Mouse (Mus musculus) retina, postnatal 7 days (tissue): ENCODE data around the gene Map4k2.

Source experiments
- DNase-seq: peaks from one replicate; pipeline ENCODE4 v3.0.0-alpha.2; 2012; ENCODE audit warnings: low read depth, low spot score

Gene Map4k2

DNA sequence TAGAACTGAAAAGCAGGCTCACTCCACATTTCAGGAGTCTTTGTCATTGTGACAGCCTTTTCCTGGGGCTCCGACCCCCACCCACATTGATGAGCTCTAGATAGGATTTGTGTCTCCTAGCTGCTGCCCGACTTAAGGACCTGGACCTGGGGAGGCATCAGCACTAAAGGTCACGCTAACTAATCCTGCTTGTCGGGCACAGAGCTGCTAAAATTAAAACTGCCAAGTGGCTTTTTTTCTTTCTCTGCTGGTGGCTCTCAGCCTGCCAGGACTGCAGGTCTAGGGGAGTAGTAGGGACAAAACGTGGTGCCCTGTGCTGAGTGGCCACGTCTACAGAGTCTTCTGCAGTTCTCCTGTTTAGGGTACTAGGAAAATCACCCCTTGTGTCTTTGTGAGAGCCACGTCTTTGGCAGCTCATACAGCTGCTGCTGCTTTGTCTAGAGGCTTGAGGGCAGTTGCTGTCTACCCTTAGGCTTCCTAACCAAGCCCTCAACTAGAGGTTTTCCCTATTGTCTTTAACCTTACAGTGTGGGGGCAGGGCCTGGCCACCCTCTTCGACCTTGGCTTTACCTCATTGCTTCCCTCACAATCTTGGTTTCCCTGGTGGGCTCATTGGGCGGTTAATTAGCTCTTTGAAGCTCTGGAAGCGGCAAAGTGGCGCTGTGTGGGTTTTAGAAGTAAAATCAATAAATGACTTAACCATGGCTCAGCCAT is 36.5 kb downstream of the Map4k2 start:
- no peak for DNase-seq

DNA sequence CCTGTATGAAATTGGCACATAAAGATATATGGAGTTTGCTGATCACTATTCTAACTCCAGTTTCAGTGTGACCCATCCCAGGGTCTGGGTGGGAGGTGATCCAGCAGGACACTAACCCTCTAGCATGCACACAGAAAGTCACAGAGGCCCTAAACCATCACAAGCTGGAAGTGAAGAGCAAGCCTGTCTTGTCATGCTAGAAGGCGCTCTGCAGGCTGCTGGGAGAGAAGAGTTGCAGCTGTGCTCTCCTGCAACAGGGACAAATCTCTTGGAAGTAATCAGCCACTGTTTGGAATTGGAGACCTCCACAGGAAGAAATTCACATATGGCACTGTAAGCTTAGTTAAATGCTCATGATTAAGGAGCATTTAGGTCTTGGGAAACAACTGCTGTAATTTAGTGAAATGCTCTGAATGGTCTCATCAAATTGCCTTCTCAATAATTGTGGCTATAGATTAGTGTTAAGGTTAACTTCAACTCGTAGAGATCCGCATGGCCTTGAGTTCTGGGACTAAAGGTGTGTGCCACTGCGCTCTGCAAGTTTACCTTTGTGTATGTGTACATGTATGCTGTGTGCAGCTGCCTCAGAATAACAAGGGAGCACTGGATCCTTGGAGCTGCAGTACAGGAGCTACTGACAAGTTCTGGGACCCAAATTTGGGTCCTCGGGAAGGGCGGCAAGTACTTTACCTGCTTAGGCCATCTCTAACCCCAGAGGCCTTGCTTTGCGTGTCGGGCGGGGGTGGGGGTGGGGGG is 39.7 kb downstream of the Map4k2 start:
- DNase-seq, result no peak

DNA sequence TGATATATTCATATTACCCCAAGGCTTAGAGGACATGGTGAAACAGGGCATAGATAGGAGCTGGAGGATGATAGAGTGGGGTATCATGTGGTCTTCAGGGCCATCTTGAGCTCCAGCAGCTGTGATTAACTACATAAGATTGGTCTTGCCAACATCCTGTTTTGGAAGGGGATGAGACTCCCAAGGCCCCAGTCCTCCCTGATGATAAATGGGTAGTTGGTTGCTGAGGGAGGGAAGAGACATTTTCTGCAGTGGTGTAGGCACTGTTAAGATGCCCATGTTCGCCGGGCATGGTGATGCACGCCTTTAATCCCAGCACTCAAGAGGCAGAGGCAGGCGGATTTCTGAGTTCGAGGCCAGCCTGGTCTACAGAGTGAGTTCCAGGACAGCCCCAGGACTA is 40.3 kb downstream of the Map4k2 start:
- no peak for DNase-seq

DNA sequence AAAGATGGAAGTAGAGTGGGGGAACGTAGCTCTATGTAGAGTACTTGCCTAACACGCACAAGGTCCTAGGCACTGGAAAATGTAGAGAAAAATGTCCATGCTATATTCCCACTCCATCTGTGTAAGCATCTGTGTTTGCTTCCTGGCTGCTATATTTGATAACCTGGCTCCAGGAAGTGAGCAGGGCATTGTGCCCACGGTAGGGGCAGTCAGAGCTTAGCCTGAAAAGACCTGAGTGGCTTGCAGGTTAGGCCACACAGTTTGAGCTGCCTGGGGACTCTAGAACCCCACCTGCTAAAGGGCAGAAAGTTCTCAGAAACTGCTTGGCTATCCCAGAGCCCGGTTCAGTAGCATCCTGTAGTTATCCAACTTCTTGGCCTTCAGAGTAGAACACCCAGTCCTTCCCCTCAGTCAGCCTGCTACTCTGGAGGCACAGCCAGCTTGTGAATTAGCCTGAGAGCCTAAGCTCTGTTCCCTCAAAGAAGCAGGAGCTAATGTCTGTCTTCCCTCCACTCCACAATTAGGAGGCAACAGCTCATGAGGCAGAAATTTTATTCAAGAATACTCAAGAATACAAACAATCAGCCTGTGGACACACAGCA is 41.5 kb downstream of the Map4k2 start:
- no peak for DNase-seq

DNA sequence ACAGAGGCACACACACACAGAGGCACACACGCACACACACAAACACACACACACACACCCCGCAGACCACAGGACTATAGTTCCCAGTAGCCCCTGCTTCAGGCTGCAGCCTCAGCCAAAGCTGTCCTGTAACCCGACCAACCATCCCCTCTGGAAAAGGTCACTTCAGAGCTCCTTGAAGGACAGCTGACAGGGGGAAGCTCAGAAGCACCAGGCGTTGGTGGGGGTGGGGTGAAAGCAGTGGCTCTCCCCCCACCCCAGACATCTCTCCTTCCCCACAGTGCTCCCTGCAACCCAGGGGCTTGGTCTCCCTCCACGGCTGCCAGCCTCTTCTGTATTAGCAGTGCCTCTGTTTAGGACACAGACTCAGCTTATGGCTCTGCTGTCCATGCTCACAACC is 42.5 kb downstream of the Map4k2 start:
- DNase-seq, result no peak

DNA sequence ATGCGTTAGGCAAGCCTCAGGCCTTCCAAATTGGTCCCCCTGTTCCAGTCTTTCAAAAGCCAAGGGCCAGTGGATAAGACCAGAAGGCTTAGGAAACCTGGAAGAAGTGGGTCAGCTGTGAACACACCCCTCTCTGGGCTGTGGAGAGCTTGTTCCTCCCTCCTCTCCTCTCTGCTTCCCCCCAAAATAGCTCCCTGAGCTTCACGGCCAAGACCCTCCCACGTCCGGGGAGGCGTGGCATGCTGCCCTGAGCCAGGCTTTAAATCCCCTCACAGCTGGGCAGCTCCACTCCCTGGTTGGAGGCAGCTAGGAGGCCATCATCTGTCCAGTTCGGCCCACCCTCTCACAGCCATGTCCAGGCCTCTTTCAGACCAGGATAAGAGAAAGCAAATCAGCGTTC is 43.2 kb downstream of the Map4k2 start, which contains the start of gene Pygm:
TSS of gene Pygm (plus strand) at position 272 of the 400 bp plus-strand sequence.
- DNase-seq, result peak; percentile 58

DNA sequence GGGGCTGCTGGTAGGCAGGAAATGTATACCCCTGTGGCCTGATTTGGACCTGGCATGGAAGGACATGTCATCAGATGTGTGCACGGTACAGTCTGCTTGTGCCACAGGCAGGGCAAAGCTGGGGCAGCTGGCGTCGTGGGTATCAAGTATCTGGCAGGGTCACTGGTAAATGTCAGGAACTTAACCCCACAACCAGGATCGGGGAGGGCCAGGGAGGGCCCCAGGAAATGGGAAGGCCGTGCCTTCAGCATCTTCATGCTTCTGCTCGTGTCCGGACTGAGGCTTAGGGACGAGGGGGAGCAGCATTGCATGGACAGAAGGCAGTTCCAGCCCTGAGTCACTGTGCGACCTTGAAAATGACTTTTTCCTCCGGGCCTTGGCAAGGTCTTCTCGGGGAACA is 44.0 kb downstream of the Map4k2 start:
- no peak for DNase-seq

DNA sequence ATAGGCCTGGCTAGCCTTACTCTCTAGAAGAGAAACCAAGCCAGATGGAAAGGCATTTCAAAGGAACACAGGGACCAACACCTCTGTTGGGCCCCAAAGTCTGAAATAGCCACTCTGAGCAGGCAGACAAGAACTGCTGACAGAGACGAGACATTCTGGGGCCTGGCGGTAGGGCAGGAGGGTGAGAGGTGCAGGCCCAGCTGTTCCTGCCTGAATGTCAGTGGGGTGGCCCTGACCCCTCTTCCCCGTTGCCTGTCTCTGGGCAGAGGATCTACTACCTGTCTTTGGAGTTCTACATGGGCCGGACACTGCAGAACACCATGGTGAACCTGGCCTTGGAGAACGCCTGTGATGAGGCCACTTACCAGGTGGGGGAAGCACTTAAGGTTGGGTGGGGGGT is 44.5 kb downstream of the Map4k2 start:
- no peak for DNase-seq

DNA sequence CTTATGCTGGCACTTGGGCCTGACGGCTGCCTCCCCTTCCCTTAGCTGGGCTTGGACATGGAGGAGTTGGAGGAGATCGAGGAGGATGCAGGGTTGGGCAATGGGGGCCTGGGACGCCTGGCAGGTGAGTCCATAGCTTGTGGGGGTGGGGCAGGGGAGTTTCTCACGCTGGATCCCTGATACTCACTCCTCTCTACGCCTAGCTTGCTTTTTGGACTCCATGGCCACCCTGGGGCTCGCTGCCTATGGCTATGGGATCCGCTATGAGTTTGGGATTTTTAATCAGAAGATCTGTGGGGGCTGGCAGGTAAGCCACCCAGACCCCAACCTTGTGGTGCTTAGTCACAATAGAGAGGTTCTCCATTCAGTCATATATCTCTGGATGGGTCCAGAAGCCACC is 44.9 kb downstream of the Map4k2 start:
- no peak for DNase-seq

DNA sequence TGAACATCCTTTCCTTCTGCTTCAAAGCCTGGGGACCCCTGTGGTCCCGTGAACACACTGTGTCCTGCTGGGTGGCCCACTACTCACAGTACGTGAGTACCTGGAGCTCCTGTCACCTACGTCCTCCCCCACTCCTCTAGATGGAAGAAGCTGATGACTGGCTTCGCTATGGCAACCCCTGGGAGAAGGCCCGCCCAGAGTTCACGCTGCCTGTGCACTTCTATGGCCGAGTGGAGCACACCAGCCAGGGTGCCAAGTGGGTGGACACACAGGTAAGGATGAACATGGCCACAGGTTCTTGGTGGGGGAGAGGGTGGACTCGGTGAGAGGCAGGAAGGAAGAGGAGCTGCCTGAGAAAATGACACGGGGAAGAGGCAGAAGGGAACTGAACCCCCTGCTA is 45.3 kb downstream of the Map4k2 start:
- DNase-seq, result no peak

DNA sequence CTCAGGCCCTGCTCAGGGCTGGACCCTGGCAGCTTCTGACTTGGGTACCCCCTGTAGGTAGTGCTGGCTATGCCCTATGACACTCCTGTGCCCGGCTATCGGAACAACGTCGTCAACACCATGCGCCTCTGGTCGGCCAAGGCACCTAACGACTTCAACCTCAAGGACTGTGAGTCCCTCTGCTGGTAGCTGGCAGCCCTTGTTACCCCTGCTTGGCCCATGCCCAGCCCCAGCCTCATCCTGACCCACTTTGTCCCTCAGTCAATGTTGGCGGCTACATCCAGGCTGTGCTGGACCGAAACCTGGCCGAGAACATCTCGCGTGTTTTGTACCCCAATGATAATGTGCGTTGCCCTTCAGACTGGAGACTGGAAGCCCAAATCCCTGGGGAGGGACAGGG is 47.1 kb downstream of the Map4k2 start:
- DNase-seq, result no peak

DNA sequence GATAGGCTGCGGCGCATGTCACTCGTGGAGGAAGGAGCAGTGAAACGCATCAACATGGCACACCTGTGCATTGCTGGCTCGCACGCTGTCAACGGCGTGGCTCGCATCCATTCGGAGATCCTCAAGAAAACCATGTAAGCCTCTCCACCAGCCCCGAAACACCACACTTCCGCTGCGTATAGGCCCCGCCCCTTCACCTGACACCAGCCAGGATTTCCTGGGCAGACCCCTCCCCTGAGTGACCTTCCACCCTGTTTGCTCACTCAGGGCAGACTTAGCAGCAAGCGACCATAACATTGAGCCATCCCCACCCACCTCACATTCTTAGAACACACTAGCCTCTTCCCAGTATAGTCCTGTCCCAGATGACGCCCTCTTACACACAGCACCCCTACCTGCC is 48.9 kb downstream of the Map4k2 start:
- DNase-seq, result no peak

DNA sequence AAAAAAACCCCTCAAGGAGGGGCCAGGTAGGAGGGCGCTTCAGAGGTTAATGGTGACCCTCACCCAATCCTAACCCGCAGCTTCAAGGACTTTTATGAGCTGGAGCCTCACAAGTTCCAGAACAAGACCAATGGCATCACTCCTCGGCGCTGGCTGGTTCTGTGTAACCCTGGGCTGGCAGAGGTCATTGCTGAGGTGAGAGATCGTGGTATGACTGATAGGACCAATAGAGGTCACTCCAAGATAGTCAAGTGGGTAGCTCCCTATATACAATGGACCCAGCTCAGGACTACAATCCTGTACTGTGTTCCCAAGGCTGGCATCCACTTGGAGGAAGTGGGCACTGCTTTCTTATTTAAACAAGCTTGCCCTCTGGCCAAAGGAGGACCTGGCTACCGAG is 49.3 kb downstream of the Map4k2 start:
- no peak for DNase-seq

DNA sequence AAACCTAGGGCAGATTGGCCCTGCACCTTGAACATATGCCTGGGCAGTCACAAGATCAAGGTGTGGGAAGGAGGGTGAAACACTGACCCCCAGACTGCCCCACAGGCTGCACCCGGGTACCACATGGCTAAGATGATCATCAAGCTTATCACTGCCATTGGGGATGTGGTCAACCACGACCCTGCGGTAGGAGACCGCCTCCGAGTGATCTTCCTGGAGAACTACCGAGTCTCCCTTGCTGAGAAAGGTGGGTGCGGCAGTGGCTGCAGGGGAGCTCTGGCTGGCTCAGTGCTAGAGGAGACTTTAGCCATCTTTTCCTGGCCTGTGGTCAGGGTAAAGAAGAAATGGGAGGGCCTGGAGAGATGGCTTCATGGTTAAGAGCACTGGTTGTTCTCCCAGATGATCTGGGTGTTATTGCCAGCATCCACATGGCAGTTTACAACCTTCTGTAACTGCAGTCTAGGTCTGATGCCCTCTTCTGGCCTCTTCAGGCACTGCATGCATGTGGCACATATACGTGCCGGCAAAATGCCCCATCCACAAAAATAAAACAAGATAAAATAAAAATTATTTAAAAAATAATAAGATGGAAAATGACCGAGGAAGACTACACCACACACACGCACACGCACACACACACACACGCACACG is 51.9 kb downstream of the Map4k2 start:
- no peak for DNase-seq

DNA sequence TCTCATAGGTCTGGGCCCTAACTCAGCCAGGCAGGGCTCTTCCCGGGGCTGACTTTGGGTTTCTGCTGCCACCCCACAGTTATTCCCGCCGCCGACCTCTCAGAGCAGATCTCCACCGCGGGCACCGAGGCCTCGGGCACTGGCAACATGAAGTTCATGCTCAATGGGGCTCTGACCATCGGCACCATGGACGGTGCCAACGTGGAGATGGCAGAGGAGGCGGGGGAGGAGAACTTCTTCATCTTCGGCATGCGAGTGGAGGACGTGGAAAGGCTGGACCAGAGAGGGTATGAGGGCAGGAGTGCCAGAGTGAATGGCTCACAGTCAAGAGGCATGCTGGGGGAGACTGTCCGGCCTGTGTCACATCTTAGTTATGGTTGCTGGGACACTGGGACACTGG is 52.7 kb downstream of the Map4k2 start:
- DNase-seq, result no peak

DNA sequence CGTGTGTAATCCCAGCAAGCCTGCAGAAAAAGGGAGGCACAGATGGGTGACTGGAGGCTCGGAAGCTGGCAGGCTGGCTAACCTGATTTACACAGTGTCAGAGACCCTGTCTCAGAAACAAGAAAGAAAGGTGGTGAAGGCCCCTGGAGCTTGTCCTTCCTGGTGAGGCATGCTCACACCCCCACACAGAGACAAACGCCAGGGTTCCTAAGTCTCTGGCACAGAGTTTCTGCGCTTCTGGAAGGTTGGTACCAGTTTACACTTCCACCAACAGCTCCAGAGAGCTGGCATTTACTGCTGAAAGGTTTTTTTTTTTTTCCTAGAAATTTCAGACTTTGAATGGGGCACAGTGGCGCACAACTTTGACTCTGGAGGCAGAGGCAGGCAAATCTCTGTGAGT is 55.3 kb downstream of the Map4k2 start:
- no peak for DNase-seq

DNA sequence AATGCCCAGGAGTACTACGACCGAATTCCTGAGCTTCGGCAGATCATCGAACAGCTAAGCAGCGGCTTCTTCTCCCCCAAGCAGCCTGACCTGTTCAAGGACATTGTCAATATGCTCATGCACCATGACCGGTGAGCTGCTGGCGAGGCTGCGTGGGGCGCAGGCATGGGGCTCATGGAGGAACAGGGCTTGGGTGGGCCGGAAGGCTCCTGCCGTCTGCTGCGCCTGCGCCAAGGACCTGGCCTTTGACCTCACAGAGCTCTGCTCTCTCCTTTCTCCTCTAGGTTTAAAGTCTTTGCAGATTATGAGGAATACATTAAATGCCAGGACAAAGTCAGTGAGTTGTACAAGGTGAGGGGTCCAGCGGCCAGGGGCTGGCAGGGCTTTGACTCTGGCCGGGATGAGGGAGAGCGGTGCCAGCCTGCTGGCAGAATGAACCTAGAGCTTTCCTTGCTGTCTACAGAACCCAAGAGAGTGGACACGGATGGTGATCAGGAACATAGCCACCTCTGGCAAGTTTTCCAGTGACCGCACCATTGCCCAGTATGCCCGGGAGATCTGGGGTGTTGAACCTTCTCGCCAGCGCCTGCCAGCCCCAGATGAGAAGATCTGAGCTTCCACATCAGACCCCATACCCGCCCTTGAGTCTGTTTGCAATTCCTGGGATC is 56.8 kb downstream of the Map4k2 start:
- no peak for DNase-seq

DNA sequence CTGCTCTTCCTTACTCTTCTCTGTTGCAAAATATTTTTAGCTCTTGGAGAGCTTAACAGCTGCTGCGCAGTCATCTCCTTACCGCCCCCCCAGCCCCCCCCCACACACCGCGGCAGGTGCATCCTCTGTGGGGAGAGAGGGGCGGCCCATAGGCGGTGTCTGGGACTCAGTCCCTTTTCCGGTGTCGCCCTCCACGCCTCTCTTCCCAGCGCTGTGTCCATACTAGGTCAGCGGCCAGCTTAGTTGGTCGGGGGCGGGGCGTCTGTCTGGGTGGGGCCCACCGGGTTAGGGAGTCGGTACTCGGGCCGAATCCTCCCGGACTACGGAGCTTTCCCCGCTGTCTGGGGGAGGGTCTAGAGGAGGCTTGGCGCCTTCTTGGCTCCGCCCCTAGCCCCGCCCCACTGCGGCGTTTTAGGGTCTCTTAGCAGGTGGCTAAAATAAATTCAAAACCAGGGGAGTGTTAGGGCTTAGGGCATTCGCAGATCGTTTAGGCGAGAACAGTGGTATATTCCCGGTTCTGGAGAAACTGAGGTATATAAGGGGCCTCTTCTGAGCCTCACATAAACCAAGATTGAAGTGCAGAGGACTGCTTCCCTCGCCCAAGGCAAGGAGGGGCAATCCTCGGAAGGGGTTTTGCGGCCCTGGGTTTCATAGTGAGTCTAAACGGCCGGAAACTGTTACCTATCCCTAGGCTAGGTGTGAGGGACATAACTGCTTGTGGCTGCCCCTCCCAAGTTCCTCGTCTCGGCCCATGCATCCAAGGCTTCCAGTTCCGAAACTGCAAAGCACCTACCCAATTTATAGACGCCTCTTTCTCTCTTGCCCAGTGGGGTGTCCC is 57.7 kb downstream of the Map4k2 start:
- DNase-seq, result no peak

DNA sequence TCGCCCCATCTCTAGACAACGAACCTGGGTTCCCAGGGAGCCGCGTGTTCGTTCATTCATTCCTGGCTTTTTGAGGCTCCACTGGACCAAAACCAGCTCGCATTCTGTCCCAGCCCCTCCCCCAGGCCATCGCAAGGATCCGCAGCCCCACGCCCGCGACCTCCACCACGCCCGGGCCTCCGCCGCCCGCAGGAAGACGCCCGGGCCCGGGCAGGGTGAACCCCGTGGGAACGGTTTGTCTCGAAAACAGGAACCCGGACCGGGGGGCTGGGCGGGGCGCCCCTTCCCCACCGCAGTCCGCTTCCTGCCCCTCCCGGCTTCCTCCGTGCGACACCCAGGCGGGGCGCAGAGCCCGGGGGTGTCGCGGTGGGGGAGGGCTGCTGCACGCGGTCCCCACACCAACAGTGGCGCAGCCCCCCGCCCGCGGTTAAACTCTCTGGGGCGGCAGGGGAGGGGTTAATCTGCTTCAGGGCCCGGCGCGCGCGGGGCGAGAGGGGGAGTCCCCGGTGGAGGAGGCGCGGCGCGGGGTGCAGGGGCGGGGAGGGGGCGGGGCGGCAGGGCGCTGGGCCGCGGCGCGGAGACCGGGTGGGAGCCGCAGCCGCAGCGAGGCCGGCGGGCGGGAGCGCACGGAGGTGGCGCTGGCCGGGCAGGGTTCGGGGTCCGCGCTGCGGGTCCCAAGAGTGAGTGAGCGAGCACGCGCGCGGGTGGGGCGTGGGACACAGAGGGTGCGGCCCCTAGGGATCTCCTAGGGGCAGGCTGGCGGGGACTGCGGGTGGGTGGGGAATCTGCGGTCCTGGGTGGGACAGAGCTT is 58.6 kb downstream of the Map4k2 start, which contains the start of gene Rasgrp2:
TSS of gene Rasgrp2 (plus strand) at position 56 of the 811 bp plus-strand sequence.
- DNase-seq, result no peak
